Mouse (Mus musculus) heart, adult 2 months (tissue): ENCODE data around the gene Lrrc17. TPM values are rescaled to one million over a fixed set of nuclear protein-coding genes. Genes with fewer than 3 reads are reported as not detected.

ENCODE experiments used
- DNase-seq, 2 experiments: peaks; one replicate each; pipeline ENCODE4 v3.0.0; 2021
- H3K27ac ChIP-seq: fragments of 200-600 bp; 2 replicates; pipeline ENCODE4 v1.8.1; 2022
- H3K27me3 ChIP-seq: fragments of 200-500 bp; 2 replicates; pipeline ENCODE4 v1.6.1; 2012; ENCODE audit warnings: mild to moderate bottlenecking, low read length, inconsistent platforms, mixed read lengths; ENCODE audit not compliant: control insufficient read depth, insufficient read depth
- H3K36me3 ChIP-seq: fragments of 200-500 bp; 2 replicates; pipeline ENCODE4 v1.6.1; 2012; ENCODE audit warnings: low read length, inconsistent platforms; ENCODE audit not compliant: control insufficient read depth, insufficient read depth
- H3K4me1 ChIP-seq: fragments of 200-500 bp; 2 replicates; pipeline ENCODE4 v1.6.1; 2011; ENCODE audit warnings: low read length; ENCODE audit not compliant: control insufficient read depth, insufficient read depth
- H3K4me3 ChIP-seq: fragments of 200-600 bp; 2 replicates; pipeline ENCODE4 v1.8.1; 2022
- H3K79me2 ChIP-seq: fragments of 200-500 bp; replicated peaks from 2 replicates; pipeline ENCODE4 v1.6.1; 2012; ENCODE audit warnings: mild to moderate bottlenecking, inconsistent platforms, low read length, moderate library complexity, mixed read lengths; ENCODE audit not compliant: control insufficient read depth, insufficient read depth
- H3K9ac ChIP-seq: fragments of 200-500 bp; 2 replicates; pipeline ENCODE4 v1.6.1; 2012; ENCODE audit warnings: low read depth, mild to moderate bottlenecking, control low read depth, inconsistent platforms, low read length, mixed read lengths
- CTCF ChIP-seq: fragments of 200-600 bp; IDR thresholded peaks from 2 replicates; pipeline ENCODE4 v1.8.1; 2022; ENCODE audit warnings: antibody characterized with exemption, mild to moderate bottlenecking, moderate library complexity
- EP300 ChIP-seq: fragments of 200-500 bp; IDR thresholded peaks from 2 replicates; pipeline ENCODE4 v1.6.1; 2011; ENCODE audit warnings: low read depth, low read length, control low read depth; ENCODE audit not compliant: insufficient read depth
- POLR2A ChIP-seq: fragments of 200-500 bp; IDR thresholded peaks from 2 replicates; pipeline ENCODE4 v1.6.1; 2011; ENCODE audit warnings: mild to moderate bottlenecking, low read depth, low read length, control low read depth; ENCODE audit not compliant: insufficient read depth
- WGBS: fragments of 180-500 bp; shearing (Covaris S2); methylation state at CpG from one replicate; pipeline ENCODE4 v1.1.7; 2018; 5-methylcytosine and 5-hydroxymethylcytosine counted together
- intact Hi-C: fragments of 180-260 bp; cut with DNase I; formaldehyde crosslinking; loops from one replicate; pipeline ENCODE4 v1.15.1; 2025
- polyA plus RNA-seq: library from polyadenylated mRNA; depleted of rRNA; stranded (reverse); fragments of >200 nt; gene quantifications from 2 replicates; pipeline ENCODE4 v1.2.3, GENCODE M21; 2012
- total RNA-seq, 2 experiments: library from RNA; stranded (reverse); gene quantifications; 2 replicates each; pipeline ENCODE4 v1.2.3; 2021

Lrrc17 gene
- total and polyA plus RNA-seq, 3 experiments, result 2.0 to 3.1 (median 2.7) TPM

- no peaks in the 10 kb centered on the region for H3K36me3 ChIP-seq
- no peak overlapping the region for H3K9ac ChIP-seq
- no peaks in the 10 kb centered on the region; the same call in 1 of the 2 replicates for H3K4me1 ChIP-seq
- H3K27me3 ChIP-seq, result no peaks in the 10 kb centered on the region
- peak; percentile 31 to 37 for DNase-seq
- TF ChIP-seq CTCF (no peak), EP300 (no peak), POLR2A (no peak)
- H3K4me3 ChIP-seq, result no peak overlapping the region
- no peaks in the 10 kb centered on the region for H3K79me2 ChIP-seq
- H3K27ac ChIP-seq, result no peak overlapping the region
- intact Hi-C loops, result no loop called here
- WGBS, result 67% methylated on average over 2 of the region's 2 CpGs
These were observed 20.6 kb downstream of the Lrrc17 start for GRCm38 (mm10) chr5:21563936-21564335.

DNA sequence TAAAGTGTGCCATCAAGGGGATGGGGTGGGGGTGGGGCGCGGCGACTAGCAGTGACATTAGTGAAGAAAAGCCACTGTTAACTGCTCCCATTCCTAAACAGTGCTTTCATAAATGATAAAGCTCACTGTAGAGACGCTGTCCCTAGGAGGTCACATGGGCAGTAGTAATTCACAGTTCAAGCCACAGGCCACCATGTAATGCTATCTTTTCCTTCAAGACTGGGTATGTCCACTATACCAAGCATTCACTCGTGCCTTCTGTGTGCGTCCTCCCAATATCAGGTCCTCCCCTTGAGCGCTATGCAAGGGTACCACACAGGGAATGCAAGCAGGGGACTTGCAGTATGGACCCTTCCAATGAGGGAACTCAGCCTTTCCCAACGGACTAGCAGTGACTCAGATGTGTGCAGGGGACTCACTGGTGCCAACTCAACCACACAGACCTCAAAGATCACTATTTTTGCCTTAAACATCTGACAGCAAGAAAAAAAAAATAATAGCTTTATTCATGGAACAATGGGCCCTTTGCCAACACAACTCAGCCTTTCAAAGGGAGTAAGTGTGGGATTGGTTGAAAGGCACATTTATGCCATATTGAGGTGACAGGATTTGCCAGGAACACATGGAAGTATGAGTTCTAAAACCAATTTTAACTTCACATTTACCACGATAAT is 22.2 kb downstream of the Lrrc17 start:
- Histone ChIP-seq H3K27ac (no peak overlapping the region), H3K27me3 (no peaks in the 10 kb centered on the region), H3K36me3 (no peaks in the 10 kb centered on the region), H3K79me2 (no peaks in the 10 kb centered on the region), H3K4me1 (no peaks in the 10 kb centered on the region; the same call in 1 of the 2 replicates), H3K4me3 (no peak overlapping the region), H3K9ac (no peak overlapping the region)
- intact Hi-C loops, result no loop called here
- no peak for DNase-seq
- 85% methylated on average over 9 of the region's 9 CpGs for WGBS
- TF ChIP-seq POLR2A, result no peak
- TF ChIP-seq EP300, result no peak
- TF ChIP-seq CTCF, result no peak

DNA sequence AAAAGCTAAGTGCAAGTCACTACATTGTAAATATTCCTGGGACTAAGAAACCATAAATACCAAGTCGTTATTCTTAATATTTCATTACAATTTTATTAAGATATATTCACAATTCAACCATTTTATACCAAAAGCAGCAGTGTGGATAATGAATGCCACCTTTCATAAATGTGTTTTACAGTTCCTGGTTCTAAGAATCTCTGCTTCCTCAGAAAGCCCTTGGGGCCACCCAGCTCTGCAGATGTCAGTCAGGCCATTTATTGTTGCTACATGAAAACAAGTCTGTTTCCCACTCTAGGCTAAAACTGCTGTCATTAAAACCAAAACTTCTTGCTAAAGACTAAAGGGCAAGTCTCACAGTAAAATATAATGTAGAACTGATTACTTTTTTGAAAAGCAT is 24.4 kb downstream of the Lrrc17 start:
- Histone ChIP-seq H3K4me1 (no peaks in the 10 kb centered on the region; the same call in 1 of the 2 replicates), H3K27me3 (no peaks in the 10 kb centered on the region), H3K36me3 (no peaks in the 10 kb centered on the region), H3K4me3 (no peak overlapping the region), H3K9ac (no peak overlapping the region), H3K79me2 (no peaks in the 10 kb centered on the region), H3K27ac (no peak overlapping the region)
- TF ChIP-seq EP300 (no peak), CTCF (no peak), POLR2A (no peak)
- 69% methylated on average over 1 of the region's 1 CpGs for WGBS
- no peak for DNase-seq
- intact Hi-C loops, result no loop called here

DNA sequence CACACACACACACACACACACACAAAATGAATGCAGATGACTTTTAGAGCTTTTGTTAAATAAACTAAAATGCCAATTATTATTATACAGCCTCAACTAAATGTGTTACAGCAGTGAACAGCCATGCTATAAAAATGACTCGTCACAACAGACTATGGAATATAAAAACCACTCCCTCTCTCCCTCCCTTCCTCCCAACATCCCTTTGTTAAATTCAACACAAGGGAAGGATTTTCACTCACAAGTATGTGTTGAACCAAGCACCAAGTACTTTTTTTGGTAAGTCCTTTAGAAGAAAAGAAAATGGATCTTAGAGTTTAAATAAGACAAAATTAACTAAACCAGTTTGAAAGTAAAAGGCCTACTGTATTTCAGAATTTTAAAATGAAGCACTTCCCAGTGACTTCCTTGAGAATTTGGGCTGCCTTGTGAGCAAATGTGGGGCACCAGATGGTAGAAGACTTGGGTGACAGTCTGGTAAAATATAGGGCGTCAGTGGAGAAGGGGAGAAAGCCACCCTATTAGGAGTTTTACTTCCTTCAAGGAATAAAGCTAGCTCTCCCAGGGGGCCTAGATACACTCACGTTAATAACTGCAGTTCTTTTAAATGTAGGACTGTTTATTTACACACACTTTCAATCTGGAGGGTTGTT is 29.5 kb downstream of the Lrrc17 start:
- Histone ChIP-seq H3K4me1 (no peaks in the 10 kb centered on the region), H3K79me2 (no peaks in the 10 kb centered on the region), H3K9ac (no peak overlapping the region), H3K36me3 (no peaks in the 10 kb centered on the region), H3K4me3 (no peak overlapping the region), H3K27me3 (no peaks in the 10 kb centered on the region), H3K27ac (no peak overlapping the region)
- intact Hi-C loops, result no loop called here
- no peak for DNase-seq
- TF ChIP-seq POLR2A (no peak), EP300 (no peak), CTCF (no peak)
- WGBS, result 67% methylated on average over 3 of the region's 3 CpGs

- no peaks in the 10 kb centered on the region for H3K36me3 ChIP-seq
- no peak overlapping the region for H3K4me3 ChIP-seq
- no peaks in the 10 kb centered on the region for H3K27me3 ChIP-seq
- no peaks in the 10 kb centered on the region for H3K4me1 ChIP-seq
- 64% methylated on average over 21 of the region's 21 CpGs for WGBS
- no peak overlapping the region for H3K27ac ChIP-seq
- no peak for TF ChIP-seq POLR2A
- TF ChIP-seq CTCF, result no peak
- no peak for TF ChIP-seq EP300
- no peak overlapping the region for H3K9ac ChIP-seq
- no peaks in the 10 kb centered on the region for H3K79me2 ChIP-seq
- no peak for DNase-seq
- intact Hi-C loops, result no loop called here
These were observed 31.2 kb downstream of the Lrrc17 start for GRCm38 (mm10) chr5:21574386-21575209.

DNA sequence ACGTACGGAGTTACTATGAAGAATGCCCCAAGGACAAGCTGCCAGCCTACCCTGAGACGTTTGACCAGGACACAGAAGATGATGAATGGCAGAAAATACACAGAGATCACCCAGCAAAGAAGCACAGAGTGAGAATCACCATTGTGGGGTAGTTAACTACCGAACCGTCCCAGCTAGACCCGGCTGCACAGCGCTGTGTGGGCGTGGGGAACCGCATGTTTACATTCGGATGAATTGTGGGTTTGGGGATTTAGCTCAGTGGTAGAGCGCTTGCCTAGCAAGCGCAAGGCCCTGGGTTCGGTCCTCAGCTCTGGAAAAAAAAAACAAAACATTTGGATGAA is 31.8 kb downstream of the Lrrc17 start:
- 90% methylated on average over 13 of the region's 13 CpGs for WGBS
- Histone ChIP-seq H3K79me2 (no peaks in the 10 kb centered on the region), H3K4me3 (no peak overlapping the region), H3K36me3 (no peaks in the 10 kb centered on the region), H3K27me3 (no peaks in the 10 kb centered on the region), H3K9ac (no peak overlapping the region), H3K27ac (no peak overlapping the region), H3K4me1 (no peaks in the 10 kb centered on the region)
- intact Hi-C loops, result no loop called here
- no peak for TF ChIP-seq CTCF
- TF ChIP-seq EP300, result no peak
- TF ChIP-seq POLR2A, result no peak
- no peak for DNase-seq
